Mouse (Mus musculus): ENCODE data around the gene Tead1. TPM values are rescaled to one million over a fixed set of nuclear protein-coding genes. Genes with fewer than 3 reads are reported as not detected.

Gene Tead1
- total and polyA plus RNA-seq, 3 experiments = 39.5 to 195 (median 169) TPM

DNA sequence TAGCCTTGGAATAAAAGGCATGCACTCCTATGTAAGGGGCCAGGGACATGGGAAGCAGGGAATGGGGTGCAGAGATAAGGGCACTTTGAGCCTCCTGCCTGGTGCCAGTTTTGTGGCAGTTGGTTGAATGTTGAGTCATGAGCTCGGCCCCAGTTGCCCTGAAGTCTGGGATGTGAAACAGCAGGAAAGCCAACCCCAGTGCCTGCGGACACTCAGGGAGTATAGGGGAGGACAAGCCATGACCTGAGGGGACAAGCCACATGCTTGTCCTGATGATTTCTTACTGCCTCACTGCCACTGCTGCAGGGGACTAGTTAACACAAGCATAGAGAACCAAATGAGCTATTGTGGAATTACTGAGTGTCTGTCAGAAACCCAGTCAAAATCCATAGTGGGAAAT, 228.3 kb downstream of the Tead1 start:
- H3K4me1 ChIP-seq (ENCODE audit: control insufficient read depth, insufficient read depth, low read length) = no peaks in the 10 kb centered on the region
- no peaks in the 10 kb centered on the region for H3K36me3 ChIP-seq (ENCODE audit: control insufficient read depth, insufficient read depth, low read length)
- no peak overlapping the region for H3K9ac ChIP-seq (ENCODE audit: low read depth, low read length)
- no peak for DNase-seq
- 78% methylated on average over 2 of the region's 2 CpGs for WGBS
- no peak overlapping the region for H3K27ac ChIP-seq
- intact Hi-C loops (cut with DNase I) = no loop called here
- no peak for TF ChIP-seq POLR2A (IDR thresholded peaks at IDR 0.05; ENCODE audit: insufficient read depth, low read depth, low read length)
- TF ChIP-seq EP300 (IDR thresholded peaks at IDR 0.05; ENCODE audit: insufficient read depth, low read depth, low read length) = no peak
- no peak for TF ChIP-seq CTCF (IDR thresholded peaks at IDR 0.05)
- no peaks in the 10 kb centered on the region for H3K27me3 ChIP-seq (ENCODE audit: control insufficient read depth, insufficient read depth, low read length)
- H3K4me3 ChIP-seq = no peak overlapping the region
- H3K79me2 ChIP-seq (replicated peaks; ENCODE audit: control insufficient read depth, insufficient read depth, low read length) = no peaks in the 10 kb centered on the region

DNA sequence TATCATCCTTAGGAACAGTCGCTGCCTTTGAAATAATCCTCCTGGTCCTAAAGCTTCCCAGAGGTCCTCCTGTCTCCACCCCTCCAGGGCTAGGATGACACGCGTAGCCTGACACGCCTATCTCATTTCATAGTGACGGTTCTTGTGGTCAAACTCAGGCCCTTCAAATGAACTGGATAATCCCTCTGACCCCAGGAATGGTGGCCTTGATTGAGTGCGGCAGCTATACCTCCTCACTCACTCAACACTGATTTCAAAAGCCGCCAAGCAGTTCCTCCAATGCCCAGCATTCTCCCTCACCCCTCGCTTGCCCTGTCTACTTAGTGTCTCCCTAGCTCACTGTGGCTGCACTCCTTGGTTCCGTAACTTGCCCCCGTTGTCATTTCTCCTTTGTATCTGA, 230.0 kb downstream of the Tead1 start:
- WGBS = 77% methylated on average over 10 of the region's 10 CpGs
- no peak overlapping the region for H3K27ac ChIP-seq
- H3K27me3 ChIP-seq (ENCODE audit: control insufficient read depth, insufficient read depth, low read length) = no peaks in the 10 kb centered on the region
- intact Hi-C loops (cut with DNase I) = no loop called here
- TF ChIP-seq CTCF (IDR thresholded peaks at IDR 0.05) = no peak
- no peak for TF ChIP-seq EP300 (IDR thresholded peaks at IDR 0.05; ENCODE audit: insufficient read depth, low read depth, low read length)
- TF ChIP-seq POLR2A (IDR thresholded peaks at IDR 0.05; ENCODE audit: insufficient read depth, low read depth, low read length) = no peak
- H3K4me1 ChIP-seq (ENCODE audit: control insufficient read depth, insufficient read depth, low read length) = no peaks in the 10 kb centered on the region
- no peak overlapping the region for H3K4me3 ChIP-seq
- H3K9ac ChIP-seq (ENCODE audit: low read depth, low read length) = no peak overlapping the region
- DNase-seq = no peak
- H3K36me3 ChIP-seq (ENCODE audit: control insufficient read depth, insufficient read depth, low read length) = no peaks in the 10 kb centered on the region
- no peaks in the 10 kb centered on the region for H3K79me2 ChIP-seq (replicated peaks; ENCODE audit: control insufficient read depth, insufficient read depth, low read length)

DNA sequence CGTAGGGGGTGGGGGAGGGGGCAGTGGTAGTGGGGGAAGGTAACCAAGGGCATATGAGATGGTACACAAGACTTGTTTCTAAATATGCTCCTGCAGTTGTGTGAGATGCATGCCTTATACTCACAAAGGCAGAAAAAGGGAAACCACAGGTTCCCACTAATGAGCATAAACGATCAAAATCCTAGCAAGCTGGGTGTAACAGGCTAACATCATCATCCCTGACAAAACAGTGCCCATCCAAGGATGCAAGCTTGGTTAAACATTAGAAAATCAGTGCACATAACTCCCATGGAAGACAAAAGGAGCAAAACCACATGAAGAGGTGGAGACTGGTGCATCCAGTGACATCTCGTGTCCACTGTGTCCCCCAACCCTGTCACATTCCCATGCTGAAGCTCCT, 233.9 kb downstream of the Tead1 start:
- 89% methylated on average over 3 of the region's 3 CpGs for WGBS
- Histone ChIP-seq H3K4me1 (ENCODE audit: control insufficient read depth, insufficient read depth, low read length) (no peaks in the 10 kb centered on the region), H3K4me3 (no peak overlapping the region), H3K9ac (ENCODE audit: low read depth, low read length) (no peak overlapping the region), H3K79me2 (replicated peaks; ENCODE audit: control insufficient read depth, insufficient read depth, low read length) (no peaks in the 10 kb centered on the region), H3K27ac (no peak overlapping the region), H3K36me3 (ENCODE audit: control insufficient read depth, insufficient read depth, low read length) (no peaks in the 10 kb centered on the region), H3K27me3 (ENCODE audit: control insufficient read depth, insufficient read depth, low read length) (no peaks in the 10 kb centered on the region)
- no peak for DNase-seq
- no peak for TF ChIP-seq POLR2A (IDR thresholded peaks at IDR 0.05; ENCODE audit: insufficient read depth, low read depth, low read length)
- intact Hi-C loops (cut with DNase I) = no loop called here

DNA sequence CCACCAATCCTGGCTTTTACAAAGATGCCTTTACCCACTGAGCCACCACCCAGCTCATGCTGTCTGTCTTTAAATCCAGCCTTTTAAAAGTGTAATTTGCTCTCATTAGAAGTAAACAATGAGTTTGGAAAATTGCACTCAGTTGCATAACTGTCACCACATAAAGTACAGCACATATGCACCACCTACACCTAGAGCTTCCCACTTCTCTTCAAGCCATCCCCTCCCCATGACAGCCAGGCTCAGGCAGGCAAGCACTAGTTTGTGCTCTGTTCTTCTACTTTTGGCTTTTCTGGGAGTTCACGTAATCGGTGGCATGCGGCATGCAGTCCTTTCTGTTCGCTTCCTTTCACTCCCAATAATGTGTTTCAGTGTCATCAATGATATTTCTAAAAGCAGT, 236.5 kb downstream of the Tead1 start:
- Histone ChIP-seq H3K27me3 (ENCODE audit: control insufficient read depth, insufficient read depth, low read length) (no peaks in the 10 kb centered on the region), H3K4me1 (ENCODE audit: control insufficient read depth, insufficient read depth, low read length) (no peaks in the 10 kb centered on the region), H3K4me3 (no peak overlapping the region), H3K36me3 (ENCODE audit: control insufficient read depth, insufficient read depth, low read length) (no peaks in the 10 kb centered on the region), H3K27ac (no peak overlapping the region), H3K79me2 (replicated peaks; ENCODE audit: control insufficient read depth, insufficient read depth, low read length) (no peaks in the 10 kb centered on the region), H3K9ac (ENCODE audit: low read depth, low read length) (no peak overlapping the region)
- no peak for DNase-seq
- 95% methylated on average over 4 of the region's 4 CpGs for WGBS
- intact Hi-C loops (cut with DNase I) = loop anchor here (5.0 kb wide), 1 partner anchor 352 kb away; no protein-coding TSS in a partner anchor
- no peak for TF ChIP-seq CTCF (IDR thresholded peaks at IDR 0.05)
- no peak for TF ChIP-seq POLR2A (IDR thresholded peaks at IDR 0.05; ENCODE audit: insufficient read depth, low read depth, low read length)
- no peak for TF ChIP-seq EP300 (IDR thresholded peaks at IDR 0.05; ENCODE audit: insufficient read depth, low read depth, low read length)

DNA sequence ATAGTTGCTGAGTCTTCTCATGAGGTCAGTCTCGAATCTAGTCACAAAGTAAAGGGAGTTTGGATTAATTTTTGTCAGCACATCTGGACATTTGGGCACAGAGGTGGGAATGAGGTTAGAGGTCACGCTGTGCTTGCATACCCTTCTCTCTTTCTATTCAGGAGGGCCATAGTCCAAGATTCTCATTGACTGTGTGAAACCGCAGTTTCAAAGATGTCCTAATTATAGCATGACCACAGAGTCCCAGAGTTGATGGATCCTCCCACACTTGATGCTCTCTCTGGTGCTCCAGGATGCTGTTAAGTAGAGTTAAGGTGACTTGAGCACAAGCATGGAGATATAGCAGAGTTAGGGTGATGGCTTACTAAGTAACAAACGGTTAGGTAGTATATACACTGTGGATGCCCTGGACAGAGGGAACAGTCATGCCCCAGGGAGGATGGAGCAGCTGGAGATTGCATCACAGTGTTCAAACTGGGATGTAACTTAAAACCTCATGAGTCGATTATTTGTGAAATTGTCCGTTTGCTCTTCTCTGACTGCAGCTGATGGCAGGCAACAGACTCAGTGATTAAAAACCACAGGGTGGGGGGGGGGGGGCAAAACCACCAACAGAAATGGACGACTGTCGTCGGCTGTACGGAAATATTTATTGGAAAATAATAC, 238.6 kb downstream of the Tead1 start:
- Histone ChIP-seq H3K27me3 (ENCODE audit: control insufficient read depth, insufficient read depth, low read length) (no peaks in the 10 kb centered on the region), H3K27ac (no peak overlapping the region), H3K4me1 (ENCODE audit: control insufficient read depth, insufficient read depth, low read length) (no peaks in the 10 kb centered on the region), H3K36me3 (ENCODE audit: control insufficient read depth, insufficient read depth, low read length) (no peaks in the 10 kb centered on the region), H3K79me2 (replicated peaks; ENCODE audit: control insufficient read depth, insufficient read depth, low read length) (no peaks in the 10 kb centered on the region), H3K4me3 (no peak overlapping the region), H3K9ac (ENCODE audit: low read depth, low read length) (no peak overlapping the region)
- peak; percentile 14 to 26 for DNase-seq
- intact Hi-C loops (cut with DNase I) = loop anchor here (5.0 kb wide), 1 partner anchor 350 kb away; no protein-coding TSS in a partner anchor
- WGBS = 58% methylated on average over 10 of the region's 10 CpGs
- TF ChIP-seq POLR2A (IDR thresholded peaks at IDR 0.05; ENCODE audit: insufficient read depth, low read depth, low read length) = no peak

DNA sequence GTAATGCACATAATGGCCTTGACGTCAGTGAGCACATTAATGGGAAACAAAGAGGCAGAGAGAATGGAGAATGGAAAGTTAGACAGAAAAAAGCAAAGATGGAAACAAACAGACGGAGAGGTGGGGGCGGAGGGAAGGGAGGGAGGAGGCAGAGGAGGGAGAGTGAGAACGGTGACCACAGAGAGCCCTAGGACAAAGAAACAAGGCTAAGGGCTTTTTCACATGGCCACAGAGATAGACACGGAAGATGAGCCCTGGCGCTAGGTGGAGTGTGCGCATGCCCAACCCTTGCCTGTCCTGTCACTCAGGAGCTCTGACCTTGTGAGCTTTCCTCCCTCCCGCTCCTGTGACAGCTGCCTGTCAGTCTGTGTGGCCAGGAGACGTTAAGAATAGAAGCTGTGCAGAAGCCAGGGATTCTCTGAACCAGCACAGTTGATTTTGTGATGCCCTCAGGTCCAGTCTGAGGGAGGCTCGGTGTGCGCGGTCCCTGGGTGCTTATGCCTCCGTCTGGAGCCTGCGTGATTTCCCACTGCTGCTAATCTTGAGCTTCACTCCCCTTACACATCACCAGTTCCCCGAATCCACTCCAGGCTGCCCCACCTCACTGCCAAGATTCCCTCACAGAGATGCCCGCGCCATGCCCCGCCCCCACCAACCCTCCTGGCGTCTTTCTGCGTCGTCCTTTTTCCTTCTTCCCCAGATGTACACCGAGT, 239.3 kb downstream of the Tead1 start:
- no peak overlapping the region; the same call in 1 of the 2 replicates for H3K4me3 ChIP-seq
- H3K27ac ChIP-seq = peak overlapping the region; percentile 38
- WGBS = 45% methylated on average over 22 of the region's 22 CpGs
- TF ChIP-seq POLR2A (IDR thresholded peaks at IDR 0.05; ENCODE audit: insufficient read depth, low read depth, low read length) = no peak
- TF ChIP-seq CTCF (IDR thresholded peaks at IDR 0.05) = no peak
- TF ChIP-seq EP300 (IDR thresholded peaks at IDR 0.05; ENCODE audit: insufficient read depth, low read depth, low read length) = no peak
- no peaks in the 10 kb centered on the region for H3K79me2 ChIP-seq (replicated peaks; ENCODE audit: control insufficient read depth, insufficient read depth, low read length)
- DNase-seq = peak; percentile 36 to 58
- H3K36me3 ChIP-seq (ENCODE audit: control insufficient read depth, insufficient read depth, low read length) = no peaks in the 10 kb centered on the region
- peak overlapping the region; percentile 11; the same call in 1 of the 2 replicates for H3K9ac ChIP-seq (ENCODE audit: low read depth, low read length)
- no peaks in the 10 kb centered on the region for H3K4me1 ChIP-seq (ENCODE audit: control insufficient read depth, insufficient read depth, low read length)
- intact Hi-C loops (cut with DNase I) = loop anchor here (5.0 kb wide), 1 partner anchor 349 kb away; no protein-coding TSS in a partner anchor
- H3K27me3 ChIP-seq (ENCODE audit: control insufficient read depth, insufficient read depth, low read length) = no peaks in the 10 kb centered on the region

All from heart, adult 2 months (tissue).